Mouse (Mus musculus): ENCODE measurements at regions not wholly inside any gene's neighbourhood (a gene's known extent, or its start where the extent isn't known, plus 50 kb on each side); places are given as distances from the start of the nearest gene placed in this dataset.

GRCm38 (mm10) chr3:149167997-149168396 is 177.6 kb upstream of the Adgrl2 start:
- POLR2A ChIA-PET, result interaction anchor here (0.6 kb wide), 1 partner anchor 38 kb away, joined by 3 read pairs; no protein-coding TSS in a partner anchor
- no peak for DNase-seq (ENCODE audit: low read depth, low spot score)
- no peak for TF ChIP-seq CTCF (IDR thresholded peaks at IDR 0.05)
- H3K27me3 ChIP-seq, result no peaks in the 10 kb centered on the region
- no peak for ATAC-seq
- in situ Hi-C loops (cut with MboI; ENCODE audit: low pct_unique_long_range_greater_than_20kb), result no loop called here
- CTCF ChIA-PET, result no interaction called here

GRCm38 (mm10) chr3:149164804-149165203 is 174.4 kb upstream of the Adgrl2 start:
- no peak for DNase-seq (ENCODE audit: low read depth, low spot score)

GRCm38 (mm10) chr3:149163591-149163990 is 173.2 kb upstream of the Adgrl2 start:
- ATAC-seq, result no peak
- CTCF ChIA-PET, result interaction anchor here (1.1 kb wide), 1 partner anchor 14 kb away, joined by 4 read pairs; no protein-coding TSS in a partner anchor
- DNase-seq (ENCODE audit: low read depth, low spot score), result no peak
- POLR2A ChIA-PET, result interaction anchor here (0.5 kb wide), 1 partner anchor 210 kb away, joined by 3 read pairs; no protein-coding TSS in a partner anchor
- H3K27me3 ChIP-seq, result no peaks in the 10 kb centered on the region
- in situ Hi-C loops (cut with MboI; ENCODE audit: low pct_unique_long_range_greater_than_20kb), result no loop called here
- TF ChIP-seq CTCF (IDR thresholded peaks at IDR 0.05), result no peak

More at GRCm38 (mm10) chr3:149164804-149165203, 174.4 kb upstream of the Adgrl2 start:
- POLR2A ChIA-PET, result interaction anchor here (0.7 kb wide), 1 partner anchor 12 kb away, joined by 3 read pairs; no protein-coding TSS in a partner anchor
- in situ Hi-C loops (cut with MboI; ENCODE audit: low pct_unique_long_range_greater_than_20kb), result no loop called here
- CTCF ChIA-PET, result interaction anchor here (0.8 to 1.0 kb wide), 2 partner anchors 24 to 26 kb away, joined by 3 to 4 read pairs; no protein-coding TSS in a partner anchor
- TF ChIP-seq CTCF (IDR thresholded peaks at IDR 0.05), result no peak
- peak; percentile 42 for ATAC-seq
- H3K27me3 ChIP-seq, result no peaks in the 10 kb centered on the region

GRCm38 (mm10) chr3:149160833-149161232 is 170.5 kb upstream of the Adgrl2 start:
- no peak for TF ChIP-seq CTCF (IDR thresholded peaks at IDR 0.05)
- ChIA-PET CTCF (no interaction called here), POLR2A (no interaction called here)
- no peak for DNase-seq (ENCODE audit: low read depth, low spot score)
- in situ Hi-C loops (cut with MboI; ENCODE audit: low pct_unique_long_range_greater_than_20kb), result no loop called here
- no peak for ATAC-seq
- no peaks in the 10 kb centered on the region for H3K27me3 ChIP-seq

- DNase-seq (ENCODE audit: low read depth, low spot score) (no peak), ATAC-seq (no peak)
- in situ Hi-C loops (cut with MboI; ENCODE audit: low pct_unique_long_range_greater_than_20kb), result no loop called here
- no peak for TF ChIP-seq CTCF (IDR thresholded peaks at IDR 0.05)
- ChIA-PET CTCF (interaction anchor here (0.9 to 1.6 kb wide), 3 partner anchors 10 to 23 kb away, joined by 3 to 6 read pairs (median 3); no protein-coding TSS in a partner anchor), POLR2A (interaction anchor here (0.6 to 1.0 kb wide), 3 partner anchors 8 to 38 kb away, joined by 3 read pairs; no protein-coding TSS in a partner anchor)
- no peaks in the 10 kb centered on the region for H3K27me3 ChIP-seq
Observed at GRCm38 (mm10) chr3:149157381-149157780, 167.0 kb upstream of the Adgrl2 start.

- TF ChIP-seq CTCF (IDR thresholded peaks at IDR 0.05), result no peak
- in situ Hi-C loops (cut with MboI; ENCODE audit: low pct_unique_long_range_greater_than_20kb), result no loop called here
- DNase-seq (ENCODE audit: low read depth, low spot score) (no peak), ATAC-seq (no peak)
- POLR2A ChIA-PET, result no interaction called here
- H3K27me3 ChIP-seq, result no peaks in the 10 kb centered on the region
- CTCF ChIA-PET, result interaction anchor here (1.6 kb wide), 1 partner anchor 53 kb away, joined by 3 read pairs; no protein-coding TSS in a partner anchor
Observed at GRCm38 (mm10) chr3:149152312-149152711, 162.0 kb upstream of the Adgrl2 start.

- ATAC-seq (no peak), DNase-seq (ENCODE audit: low read depth, low spot score) (no peak)
- no peaks in the 10 kb centered on the region for H3K27me3 ChIP-seq
- POLR2A ChIA-PET, result no interaction called here
- CTCF ChIA-PET, result interaction anchor here (1.0 kb wide), 1 partner anchor 8 kb away, joined by 3 read pairs; no protein-coding TSS in a partner anchor
- no peak for TF ChIP-seq CTCF (IDR thresholded peaks at IDR 0.05)
- in situ Hi-C loops (cut with MboI; ENCODE audit: low pct_unique_long_range_greater_than_20kb), result no loop called here
Observed at GRCm38 (mm10) chr3:149150796-149151195, 160.4 kb upstream of the Adgrl2 start.

GRCm38 (mm10) chr3:149148608-149149007 is 158.3 kb upstream of the Adgrl2 start:
- peak; percentile 72 for DNase-seq (ENCODE audit: low read depth, low spot score)
- CTCF ChIA-PET, result interaction anchor here (1.0 to 1.5 kb wide), 4 partner anchors 10 to 33 kb away, joined by 3 to 6 read pairs (median 4); no protein-coding TSS in a partner anchor
- in situ Hi-C loops (cut with MboI; ENCODE audit: low pct_unique_long_range_greater_than_20kb), result no loop called here
- H3K27me3 ChIP-seq, result no peaks in the 10 kb centered on the region
- no peak for TF ChIP-seq CTCF (IDR thresholded peaks at IDR 0.05)
- ATAC-seq, result peak; percentile 89
- POLR2A ChIA-PET, result no interaction called here

- no peak for ATAC-seq
- no peak for DNase-seq (ENCODE audit: low read depth, low spot score)
- CTCF ChIA-PET, result interaction anchor here (1.0 to 1.2 kb wide), 3 partner anchors 9 to 22 kb away, joined by 3 to 6 read pairs (median 6); no protein-coding TSS in a partner anchor
- no peak for TF ChIP-seq CTCF (IDR thresholded peaks at IDR 0.05)
- no peaks in the 10 kb centered on the region for H3K27me3 ChIP-seq
- in situ Hi-C loops (cut with MboI; ENCODE audit: low pct_unique_long_range_greater_than_20kb), result no loop called here
- POLR2A ChIA-PET, result interaction anchor here (0.8 kb wide), 1 partner anchor 9 kb away, joined by 3 read pairs; no protein-coding TSS in a partner anchor
Observed at GRCm38 (mm10) chr3:149147916-149148315, 157.6 kb upstream of the Adgrl2 start.

GRCm38 (mm10) chr3:149146673-149147072 is 156.3 kb upstream of the Adgrl2 start:
- DNase-seq (ENCODE audit: low read depth, low spot score) (no peak), ATAC-seq (no peak)
- ChIA-PET POLR2A (no interaction called here), CTCF (no interaction called here)
- TF ChIP-seq CTCF (IDR thresholded peaks at IDR 0.05), result no peak
- in situ Hi-C loops (cut with MboI; ENCODE audit: low pct_unique_long_range_greater_than_20kb), result no loop called here
- H3K27me3 ChIP-seq, result no peaks in the 10 kb centered on the region

GRCm38 (mm10) chr3:149140461-149140860 is 150.1 kb upstream of the Adgrl2 start:
- in situ Hi-C loops (cut with MboI; ENCODE audit: low pct_unique_long_range_greater_than_20kb), result no loop called here
- no peak for TF ChIP-seq CTCF (IDR thresholded peaks at IDR 0.05)
- DNase-seq (ENCODE audit: low read depth, low spot score), result no peak
- no peaks in the 10 kb centered on the region for H3K27me3 ChIP-seq
- ATAC-seq, result no peak
- CTCF ChIA-PET, result interaction anchor here (0.8 to 1.3 kb wide), 4 partner anchors 9 to 42 kb away, joined by 3 to 4 read pairs (median 4); no protein-coding TSS in a partner anchor
- POLR2A ChIA-PET, result no interaction called here
